Mouse (Mus musculus) hindlimb bud, embryonic 11.5 days (tissue): Measurements from ENCODE around the gene Cnih3.

Experiments
- DNase-seq: peaks from one replicate; pipeline ENCODE4 v3.0.0-alpha.2; 2012; ENCODE audit warnings: low read depth, low spot score; ENCODE audit errors: extremely low spot score

Cnih3 gene

GRCm38 (mm10) chr1:181399179-181399578 lies 46.8 kb downstream of the Cnih3 start:
- no peak for DNase-seq

GRCm38 (mm10) chr1:181403056-181403455 lies 50.6 kb downstream of the Cnih3 start:
- DNase-seq, result no peak

- no peak for DNase-seq
Observed at GRCm38 (mm10) chr1:181407281-181407680, 54.9 kb downstream of the Cnih3 start.

GRCm38 (mm10) chr1:181408086-181408975 lies 55.9 kb downstream of the Cnih3 start:
- DNase-seq, result no peak

- DNase-seq, result no peak
Observed at GRCm38 (mm10) chr1:181409693-181410092, 57.3 kb downstream of the Cnih3 start.

GRCm38 (mm10) chr1:181410647-181411254 lies 58.3 kb downstream of the Cnih3 start:
- no peak for DNase-seq

GRCm38 (mm10) chr1:181414985-181415384 lies 62.6 kb downstream of the Cnih3 start:
- DNase-seq, result no peak

GRCm38 (mm10) chr1:181416841-181417240 lies 64.4 kb downstream of the Cnih3 start:
- DNase-seq, result no peak

- no peak for DNase-seq
Observed at GRCm38 (mm10) chr1:181417937-181418523, 65.6 kb downstream of the Cnih3 start.

- DNase-seq, result no peak
Observed at GRCm38 (mm10) chr1:181420080-181420536, 67.7 kb downstream of the Cnih3 start.

GRCm38 (mm10) chr1:181422796-181423195 lies 70.4 kb downstream of the Cnih3 start:
- DNase-seq, result no peak

- DNase-seq, result no peak
Observed at GRCm38 (mm10) chr1:181424922-181425321, 72.5 kb downstream of the Cnih3 start.

- no peak for DNase-seq
Observed at GRCm38 (mm10) chr1:181425388-181425787, 73.0 kb downstream of the Cnih3 start.

GRCm38 (mm10) chr1:181426406-181426805 lies 74.0 kb downstream of the Cnih3 start:
- no peak for DNase-seq

- no peak for DNase-seq
Observed at GRCm38 (mm10) chr1:181433263-181433662, 80.8 kb downstream of the Cnih3 start.

GRCm38 (mm10) chr1:181435414-181435813 lies 83.0 kb downstream of the Cnih3 start:
- no peak for DNase-seq

GRCm38 (mm10) chr1:181440982-181441603 lies 88.7 kb downstream of the Cnih3 start:
- DNase-seq, result no peak

GRCm38 (mm10) chr1:181441654-181442241 lies 89.3 kb downstream of the Cnih3 start:
- DNase-seq, result no peak

- no peak for DNase-seq
Observed at GRCm38 (mm10) chr1:181445041-181445440, 92.6 kb downstream of the Cnih3 start.

GRCm38 (mm10) chr1:181445630-181446257 lies 93.3 kb downstream of the Cnih3 start:
- DNase-seq, result no peak
